Mouse (Mus musculus) ZHBTc4 (cell line): Measurements from ENCODE around the gene Ralbp1.

ENCODE experiments used
- DNase-seq: peaks from one replicate; pipeline ENCODE4 v3.0.0-alpha.2; 2011; ENCODE audit warnings: low read depth, low spot score

Gene Ralbp1

DNA sequence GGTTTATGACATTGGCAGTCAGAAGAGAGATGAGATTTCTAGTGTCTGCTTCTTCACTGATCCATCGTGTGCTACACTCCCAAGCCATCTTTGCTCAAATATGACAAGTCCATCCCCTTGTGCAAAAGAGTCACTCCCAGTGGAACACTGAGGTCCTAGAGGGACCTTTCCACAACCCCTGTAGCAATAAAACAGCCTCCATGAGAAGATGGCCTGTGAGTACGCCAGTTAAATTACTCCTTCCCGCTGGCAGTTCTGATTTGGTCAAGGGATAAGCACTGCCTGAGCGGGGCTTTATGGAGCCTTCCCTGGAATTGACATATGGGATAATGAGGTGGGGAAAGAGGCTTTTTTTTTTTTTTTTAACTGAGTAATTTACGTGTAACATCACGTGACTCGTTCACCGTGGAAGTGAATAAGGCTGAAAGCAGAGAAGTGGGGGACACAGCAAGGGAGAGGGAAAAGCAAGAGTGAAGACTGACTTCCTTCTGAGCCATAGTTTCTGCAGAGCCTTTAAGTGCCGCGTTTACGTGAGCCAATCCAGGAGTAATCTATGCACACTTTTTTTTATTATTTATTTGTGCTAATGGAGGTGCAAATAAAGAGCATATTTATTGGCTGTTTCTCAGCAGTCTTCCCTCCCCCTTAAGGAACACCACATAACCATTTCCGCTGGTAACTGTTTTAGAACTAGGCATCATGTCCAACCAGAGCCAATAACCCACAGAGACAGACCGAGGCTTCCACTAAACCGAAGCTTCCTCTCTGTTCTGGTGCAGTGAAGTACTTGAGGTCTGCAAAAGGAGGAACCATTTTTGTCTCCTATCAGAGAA lies at the start of gene Ralbp1:
TSS of gene Ralbp1 (minus strand) at position 102 of the 833 bp plus-strand sequence.
- DNase-seq, result no peak

DNA sequence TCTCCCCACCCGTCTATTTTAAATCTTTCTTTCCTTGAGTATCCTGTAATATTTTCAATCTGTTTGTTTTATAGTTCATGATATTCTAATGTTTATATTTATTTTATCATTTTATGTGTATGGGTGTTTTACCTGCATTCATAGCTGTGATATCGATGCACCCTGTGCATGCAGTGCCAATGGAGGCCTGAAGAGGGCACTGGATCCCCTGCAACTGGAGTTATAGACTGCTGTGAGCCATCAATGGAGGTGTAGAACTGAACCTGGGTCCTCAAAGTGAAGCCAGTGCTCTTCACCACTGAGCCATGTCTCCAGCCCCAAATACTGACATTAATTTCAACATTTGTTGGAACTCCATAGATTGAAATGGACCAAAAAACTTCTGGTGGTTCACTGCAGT lies 48.1 kb upstream of the Ralbp1 start:
- DNase-seq, result peak; percentile 65

DNA sequence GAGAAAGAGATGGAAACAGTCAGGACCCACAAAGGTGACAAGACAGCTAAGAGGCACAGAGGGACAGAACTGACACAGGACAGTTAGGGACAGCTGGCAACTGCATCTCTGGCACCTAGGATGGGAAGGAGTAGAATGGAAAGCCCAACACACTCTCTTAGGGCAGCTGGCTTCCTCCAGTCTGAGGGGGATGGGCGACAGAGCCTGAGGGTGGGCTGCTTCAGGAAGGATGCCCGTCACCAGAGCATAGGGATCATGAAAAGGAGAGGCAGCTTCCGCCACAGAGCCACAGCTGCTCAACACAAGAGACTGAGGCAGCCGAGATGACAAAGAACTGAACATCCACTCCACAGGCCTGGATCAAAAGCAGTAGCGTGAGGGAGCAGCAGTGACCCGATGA lies 45.9 kb upstream of the Ralbp1 start:
- DNase-seq, result no peak

DNA sequence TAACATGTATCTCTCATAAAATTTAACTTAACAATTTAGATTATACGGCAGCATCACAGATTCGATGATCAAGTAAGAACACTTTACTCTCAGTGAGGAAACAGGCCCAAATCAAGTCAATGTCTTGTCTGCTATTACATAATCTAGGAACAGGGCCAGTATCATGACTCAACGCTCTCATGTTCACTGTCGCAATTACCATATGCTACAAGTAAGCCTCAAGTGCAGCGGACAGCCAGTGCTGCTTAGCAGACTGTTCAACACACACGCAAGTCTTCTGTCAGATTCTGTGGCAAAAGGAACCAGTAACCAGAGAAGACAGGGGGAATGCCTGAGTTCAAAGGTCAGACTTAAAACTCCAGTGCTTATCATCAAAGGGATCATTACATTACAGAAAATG lies 45.4 kb upstream of the Ralbp1 start:
- no peak for DNase-seq

DNA sequence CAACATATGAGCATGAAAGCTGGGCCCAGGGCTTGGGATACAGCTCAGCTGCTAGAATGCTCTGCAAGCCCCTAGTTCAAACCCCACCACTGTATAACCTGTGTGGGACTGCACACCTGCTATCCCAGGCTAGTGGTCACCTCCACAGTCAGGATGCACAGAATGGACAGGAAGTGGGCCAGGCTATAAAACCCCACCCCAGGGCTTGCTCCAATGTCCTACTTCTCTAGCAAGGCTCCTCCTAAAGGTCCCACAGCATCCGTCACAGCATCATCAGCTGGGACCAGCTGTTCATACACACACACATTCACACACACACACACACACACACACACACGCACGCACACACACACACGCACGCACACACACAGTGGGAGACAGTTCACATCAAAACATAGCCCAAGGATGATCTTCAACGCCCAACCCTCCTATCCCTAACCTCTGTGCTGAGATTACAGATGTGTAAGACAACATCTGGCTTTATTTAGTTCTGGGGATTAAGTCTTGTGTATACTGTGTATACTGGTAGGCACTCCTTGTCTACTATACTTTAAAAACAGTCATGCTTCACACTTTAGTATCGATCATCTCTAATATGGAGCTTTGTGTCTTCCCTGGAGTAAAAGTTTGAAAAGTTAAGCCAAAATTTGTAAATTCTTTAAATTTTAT lies 44.7 kb upstream of the Ralbp1 start:
- no peak for DNase-seq

DNA sequence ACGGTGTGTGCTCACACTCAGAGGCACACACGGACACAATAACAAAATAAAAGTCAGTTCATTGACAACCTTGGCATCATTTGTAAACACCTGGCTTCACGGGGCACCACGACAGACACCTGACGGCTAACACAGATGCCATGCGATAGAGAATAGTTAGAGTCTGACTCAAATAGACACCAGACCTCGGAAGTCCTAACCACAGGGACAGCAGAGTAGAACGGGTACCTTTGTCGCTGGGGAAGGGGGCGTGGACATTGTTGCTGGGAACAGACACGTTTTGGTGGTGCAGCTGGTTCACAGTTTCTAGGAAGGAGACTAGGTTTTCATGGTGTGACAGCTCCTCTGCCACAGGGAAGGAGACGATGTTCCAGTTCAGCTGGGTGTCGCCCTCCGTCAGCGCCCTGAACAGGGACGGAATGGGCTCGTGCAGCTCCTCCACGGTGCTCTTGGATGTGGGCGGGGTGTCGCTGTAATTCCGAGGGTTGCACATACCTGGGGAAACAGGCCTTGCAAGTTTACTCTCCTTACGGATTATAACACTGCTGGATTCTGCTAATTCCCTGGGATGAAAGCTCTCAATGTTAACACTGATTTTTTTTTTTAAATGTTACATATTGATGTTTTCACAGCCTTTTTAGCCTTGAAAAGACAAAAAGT lies 43.9 kb upstream of the Ralbp1 start:
- DNase-seq, result no peak

DNA sequence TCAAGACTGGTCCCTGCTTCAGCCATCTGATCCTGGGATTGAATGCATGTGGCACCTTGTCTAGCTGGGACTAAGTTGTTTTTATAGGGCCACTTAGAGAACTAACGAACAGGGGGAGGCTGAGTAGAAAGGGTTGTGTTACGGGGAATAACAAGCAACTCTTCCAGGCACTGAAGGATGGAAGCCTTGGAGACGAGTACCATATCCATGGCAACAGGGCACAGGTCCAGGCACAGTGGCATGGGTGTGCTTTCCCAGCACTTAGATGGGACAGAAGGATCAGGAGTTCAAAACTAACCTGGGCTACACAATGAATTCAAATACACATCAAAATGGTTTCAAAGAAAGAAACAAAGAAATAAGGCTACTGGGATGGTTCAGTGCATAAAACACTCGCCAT lies 41.5 kb upstream of the Ralbp1 start:
- no peak for DNase-seq

DNA sequence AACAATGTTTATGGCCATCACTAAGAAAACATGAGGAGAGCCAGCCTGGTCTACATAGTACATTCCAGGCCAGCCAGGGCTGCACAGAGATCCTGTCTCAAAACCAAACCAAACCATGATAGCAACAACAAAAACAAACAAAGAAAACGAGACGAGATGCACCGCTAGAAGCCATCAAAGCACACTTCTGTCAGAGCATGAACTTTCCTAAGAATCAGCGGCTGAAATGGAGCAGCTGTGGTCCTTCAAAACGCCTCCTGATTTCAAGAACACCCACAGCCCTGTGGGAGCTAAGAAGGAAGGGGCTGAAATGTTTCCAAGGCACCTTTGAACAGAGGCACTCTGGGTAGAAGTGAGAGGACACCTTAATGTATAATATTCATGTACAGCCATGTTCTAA lies 38.6 kb upstream of the Ralbp1 start:
- no peak for DNase-seq

DNA sequence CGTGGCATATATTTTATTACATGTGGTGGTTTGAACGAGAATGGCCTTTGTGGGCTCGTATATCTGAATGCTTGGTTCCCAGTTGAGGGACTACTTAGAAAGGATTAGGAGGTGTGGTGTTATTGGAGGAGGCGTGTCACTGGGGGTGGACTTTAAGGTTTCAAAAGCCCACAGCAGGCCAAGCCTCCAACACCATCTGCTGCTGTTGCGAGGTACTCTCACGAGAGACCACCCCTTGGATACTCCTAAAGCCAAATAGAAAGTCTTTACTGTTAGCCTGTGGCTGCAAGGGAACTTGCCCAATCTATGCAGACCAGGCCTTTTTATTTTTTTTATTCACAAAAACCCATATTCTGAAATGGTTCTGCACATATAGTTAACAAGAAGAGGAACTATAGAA lies 36.4 kb upstream of the Ralbp1 start:
- no peak for DNase-seq

DNA sequence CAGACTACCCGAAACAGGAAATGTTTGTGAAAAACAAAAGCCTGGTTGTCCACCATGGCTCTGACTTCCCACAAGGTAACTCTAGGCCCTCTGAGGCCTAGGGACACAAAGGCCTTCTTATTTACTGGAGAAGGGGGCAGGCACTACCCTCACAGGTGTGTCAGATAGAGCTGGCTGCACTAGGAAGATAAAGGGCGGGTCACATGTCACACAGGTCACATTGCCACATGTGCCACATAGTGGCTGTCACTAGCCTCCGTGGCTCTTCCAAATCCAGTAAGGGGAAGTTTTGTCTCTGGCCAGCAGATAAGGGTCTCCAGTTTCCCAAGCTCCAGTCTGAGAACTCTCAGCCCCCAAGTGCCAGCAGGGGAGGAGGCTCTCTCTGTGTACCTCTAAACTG lies 33.6 kb upstream of the Ralbp1 start:
- DNase-seq, result no peak

DNA sequence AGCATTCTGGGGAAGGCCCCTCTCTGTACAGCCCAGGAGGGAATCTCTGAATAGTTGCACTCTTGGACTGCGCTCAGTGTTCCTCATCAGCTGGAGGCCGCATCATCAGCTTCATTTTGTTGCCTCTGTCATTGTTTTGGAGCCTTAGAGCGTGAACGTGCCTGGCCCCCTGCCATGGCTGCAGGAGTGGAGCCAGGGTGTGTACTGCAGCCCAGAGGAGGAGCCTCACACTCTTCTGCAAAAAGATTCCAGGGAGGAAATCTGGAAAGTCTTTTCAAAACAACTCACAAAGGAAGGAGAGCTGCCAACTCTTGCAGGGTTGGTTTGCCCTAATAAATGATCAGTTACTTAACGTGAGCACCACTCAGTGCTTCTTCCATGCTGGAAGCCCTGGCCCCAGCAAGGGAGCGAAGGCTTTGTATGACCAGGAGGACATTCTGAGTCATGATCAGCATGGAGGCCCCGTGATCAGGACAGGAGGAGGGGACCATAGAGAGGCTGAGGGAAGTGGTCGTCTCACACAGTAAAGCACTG lies 30.6 kb upstream of the Ralbp1 start:
- peak; percentile 40 for DNase-seq

DNA sequence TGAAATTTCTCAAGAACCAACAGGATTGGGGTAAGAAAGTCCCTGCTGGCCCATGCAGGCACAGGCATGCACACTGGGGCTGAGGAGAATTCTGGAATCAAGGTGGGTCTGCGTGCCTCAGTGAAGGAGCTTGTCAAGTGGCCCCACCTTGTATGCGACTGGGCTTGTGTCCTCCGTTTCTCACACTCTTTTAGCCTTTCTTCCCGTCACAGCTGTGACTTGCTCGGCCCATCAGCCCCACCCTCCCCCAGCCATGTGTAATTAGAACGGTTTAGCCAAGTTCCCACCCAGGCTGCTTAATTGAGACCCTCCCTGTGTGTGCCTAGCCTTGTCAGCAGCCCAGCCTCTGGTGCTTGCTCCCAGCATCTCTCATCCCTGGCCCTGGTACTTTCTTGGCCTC lies 28.5 kb upstream of the Ralbp1 start:
- peak; percentile 49 for DNase-seq

DNA sequence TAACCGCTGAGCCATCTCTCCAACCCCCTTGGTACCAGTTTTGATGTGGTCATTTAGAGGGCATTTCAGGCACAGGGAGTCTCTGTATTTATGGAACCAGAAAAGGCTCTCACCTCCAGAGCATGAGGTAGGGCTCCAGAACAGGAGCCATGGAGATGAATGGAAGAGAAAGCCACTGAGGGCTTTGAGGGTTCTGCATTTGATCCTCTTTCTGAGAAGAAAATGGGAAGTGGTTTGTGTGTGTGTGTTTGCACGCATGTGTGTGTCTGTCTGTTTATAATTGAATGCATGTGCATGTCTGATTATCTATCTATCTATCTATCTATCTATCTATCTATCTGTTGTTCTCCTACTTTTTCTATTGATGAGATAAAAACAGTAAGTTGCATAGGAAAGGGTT lies 26.6 kb upstream of the Ralbp1 start:
- DNase-seq, result no peak

DNA sequence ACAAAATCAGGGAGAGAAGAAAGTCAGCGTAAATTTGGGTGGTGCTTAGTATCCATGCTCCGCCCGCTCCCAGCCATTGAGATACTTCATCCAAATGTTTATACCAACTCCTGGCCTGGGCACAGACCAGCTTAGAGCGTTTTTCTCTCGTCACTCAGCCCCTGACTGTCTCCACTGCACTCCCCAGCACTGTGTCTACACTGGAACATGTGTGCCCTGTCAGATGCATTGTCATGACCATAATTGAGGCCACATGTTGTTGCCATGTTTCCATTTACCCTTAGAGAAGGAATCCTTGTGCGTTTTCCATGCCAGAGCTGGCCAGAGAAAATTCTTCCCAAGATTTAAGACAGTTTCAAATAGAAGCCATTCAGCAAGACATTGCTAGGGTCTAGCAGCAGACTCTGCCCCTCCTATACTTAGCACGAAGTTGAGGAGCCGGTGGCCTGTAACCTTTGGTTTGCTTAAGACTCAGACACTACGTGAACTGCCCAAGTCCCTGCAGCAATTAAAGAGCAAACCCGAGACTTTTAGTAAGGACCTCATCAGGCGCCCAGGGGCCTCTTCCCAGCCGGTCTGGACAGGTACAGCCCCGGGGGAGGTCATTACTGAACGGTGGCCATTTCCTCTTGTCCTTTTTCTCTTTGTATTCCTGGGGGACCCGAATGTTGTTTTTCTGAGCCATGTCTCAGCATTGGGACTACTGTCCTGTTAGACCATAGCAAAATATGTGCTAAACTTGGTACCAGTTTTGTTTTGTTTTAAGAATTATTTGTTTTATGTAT lies 25.9 kb upstream of the Ralbp1 start:
- DNase-seq, result no peak

DNA sequence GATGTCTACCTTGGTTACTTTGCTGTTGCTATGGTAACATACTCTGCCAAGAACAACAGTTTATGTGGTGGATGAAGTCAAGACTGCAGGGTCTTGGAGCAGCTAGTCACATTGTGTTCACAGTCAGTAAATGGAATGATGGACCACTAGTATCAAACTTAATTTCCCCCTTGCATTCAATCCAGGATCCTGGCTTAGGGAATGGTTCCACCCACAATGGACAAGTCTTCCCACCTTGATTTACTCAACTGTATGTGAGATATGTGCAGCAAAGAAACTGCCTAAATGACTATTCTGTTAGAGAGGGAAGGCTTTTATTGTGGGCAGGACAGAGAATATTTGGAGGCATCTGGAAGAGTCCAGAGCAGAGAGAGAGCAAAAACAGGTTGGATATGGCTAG lies 22.7 kb upstream of the Ralbp1 start:
- no peak for DNase-seq

DNA sequence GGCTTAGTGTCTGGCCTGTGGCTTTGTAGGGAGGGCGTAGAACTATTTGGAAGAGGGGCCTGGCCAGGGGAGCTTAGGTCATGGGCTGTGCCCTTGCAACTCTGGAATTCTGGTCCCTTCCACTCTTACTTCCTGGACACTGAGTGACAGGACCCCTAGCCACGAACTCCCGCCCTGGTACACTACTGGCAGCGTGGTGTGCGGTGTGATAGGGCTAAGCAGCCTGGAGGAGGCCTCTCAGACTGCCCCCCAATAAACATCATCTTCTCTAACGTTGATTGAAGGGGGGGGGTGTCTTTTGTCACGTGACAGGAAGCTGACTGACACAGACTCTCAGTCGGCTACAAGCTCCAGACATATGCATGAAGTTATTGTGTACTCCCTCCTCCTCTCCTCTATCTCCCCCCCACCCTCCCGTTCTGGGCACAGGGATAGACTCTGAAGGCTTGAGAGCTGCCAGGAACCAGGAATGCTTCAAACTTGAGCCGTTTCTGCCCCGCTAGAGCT lies 21.4 kb upstream of the Ralbp1 start:
- peak; percentile 44 for DNase-seq

DNA sequence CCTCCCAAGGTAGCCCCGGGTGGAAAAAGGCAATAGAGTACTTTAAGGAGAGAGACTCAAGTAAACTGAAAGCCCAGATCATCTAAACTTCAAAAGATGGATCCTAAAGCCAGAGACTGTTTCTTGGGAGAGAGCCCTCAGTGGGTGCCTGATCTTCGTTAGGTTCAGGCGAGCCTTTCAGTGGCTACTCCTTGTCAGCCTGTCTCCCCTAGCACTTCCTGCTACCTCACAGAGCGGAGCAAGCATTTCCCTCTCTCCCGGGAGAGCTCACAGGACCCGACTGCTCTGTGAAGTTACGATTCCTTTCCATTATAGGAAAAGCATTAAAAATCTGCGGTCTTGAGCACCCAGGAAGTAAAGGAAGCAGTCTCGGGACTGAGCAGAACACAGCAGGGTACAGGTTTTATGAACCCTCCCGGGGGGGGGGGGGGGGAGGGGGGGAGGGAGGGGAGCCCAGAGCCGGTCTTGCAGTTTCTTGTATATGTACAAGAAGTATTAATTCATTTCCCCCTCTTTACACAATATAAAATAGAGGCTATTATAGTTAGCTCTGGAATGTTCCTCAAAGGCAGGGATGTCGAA lies 20.8 kb upstream of the Ralbp1 start:
- peak; percentile 45 for DNase-seq

DNA sequence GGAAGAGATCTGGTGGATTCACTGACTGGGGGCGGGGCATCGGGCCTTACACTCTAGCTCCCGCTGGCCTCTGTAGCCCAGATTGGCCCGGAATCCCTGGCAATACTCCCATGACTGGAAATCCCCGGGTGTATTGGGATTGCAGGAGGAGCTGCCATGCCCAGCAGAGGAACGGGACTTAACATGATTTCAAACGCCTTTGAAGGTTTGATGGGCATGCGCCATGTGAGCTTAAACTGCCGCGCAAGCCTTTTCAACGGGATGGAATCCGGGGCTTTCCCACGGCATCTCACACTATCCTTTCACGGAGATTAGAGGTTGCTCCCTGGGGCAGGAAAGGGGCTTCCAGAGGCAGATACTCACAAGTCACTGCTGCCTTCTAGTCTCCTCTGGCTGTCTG lies 19.6 kb upstream of the Ralbp1 start:
- peak; percentile 66 for DNase-seq

DNA sequence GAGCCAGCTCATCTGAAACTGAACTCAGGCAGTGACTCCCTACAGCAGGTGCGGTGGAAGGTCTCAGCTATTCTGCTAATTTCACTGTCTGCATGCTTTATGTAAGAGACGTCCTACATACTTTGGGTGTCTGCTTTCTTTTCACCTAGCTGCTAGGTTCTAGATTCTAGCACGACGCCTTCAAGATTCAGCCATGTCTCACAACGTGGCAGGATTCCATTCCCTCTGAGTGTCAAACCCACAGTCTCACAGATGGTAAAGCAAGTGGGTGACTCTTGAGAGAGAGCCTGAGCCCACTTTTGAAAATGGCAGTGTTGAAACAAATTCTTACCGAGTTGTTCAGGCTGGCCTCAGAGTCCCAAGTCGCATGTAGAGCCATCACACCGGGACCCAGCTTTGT lies 18.2 kb upstream of the Ralbp1 start:
- DNase-seq, result no peak

DNA sequence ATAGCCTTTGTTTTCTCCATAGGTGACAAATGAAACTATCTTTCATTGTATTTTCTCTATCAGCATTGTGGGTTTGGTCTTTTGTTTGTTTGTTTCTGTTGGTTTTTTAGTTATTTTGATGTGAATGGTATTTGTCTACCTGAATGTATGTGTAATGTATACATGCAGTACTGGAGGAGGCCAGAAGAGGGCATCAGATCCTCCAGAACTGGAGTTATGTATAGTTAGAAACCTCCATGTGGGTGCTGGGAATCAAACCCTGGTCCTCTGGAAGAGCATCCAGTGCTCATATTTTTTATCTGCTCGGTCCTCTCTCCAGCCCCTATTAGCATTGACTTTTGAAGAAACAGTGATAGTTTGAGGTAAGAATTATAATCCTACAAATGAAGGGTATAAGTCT lies 17.4 kb upstream of the Ralbp1 start:
- peak; percentile 46 for DNase-seq

DNA sequence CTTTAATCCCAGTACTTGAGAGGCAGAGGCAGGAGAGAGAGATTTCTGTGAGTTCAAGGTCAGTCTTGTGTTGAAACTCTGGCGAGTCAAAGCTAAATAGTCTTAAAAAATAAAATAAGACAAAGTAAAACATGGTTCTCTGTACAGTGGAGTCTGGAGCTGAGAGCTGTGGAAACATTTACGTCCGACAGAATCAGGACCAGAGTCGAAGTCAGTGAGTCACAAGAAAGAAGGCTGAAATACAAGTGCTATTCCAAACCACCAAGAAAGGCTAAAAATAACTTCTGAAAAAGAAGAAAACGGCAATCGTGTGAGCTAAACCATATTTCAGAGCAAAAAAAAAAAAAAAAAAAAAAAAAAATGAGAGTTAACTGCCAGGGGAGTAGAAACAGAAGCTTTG lies 16.7 kb upstream of the Ralbp1 start:
- no peak for DNase-seq
